Mouse (Mus musculus) T-helper 1 cell (primary cell): ENCODE results near the gene Skap2.

Experiments used
- in situ Hi-C: fragments of 300-600 bp; cut with MboI, MseI; formaldehyde crosslinking; loops from one replicate; pipeline ENCODE4 v1.15.1; 2025; ENCODE audit warnings: high pct_unique_total_duplicates

Gene Skap2

DNA sequence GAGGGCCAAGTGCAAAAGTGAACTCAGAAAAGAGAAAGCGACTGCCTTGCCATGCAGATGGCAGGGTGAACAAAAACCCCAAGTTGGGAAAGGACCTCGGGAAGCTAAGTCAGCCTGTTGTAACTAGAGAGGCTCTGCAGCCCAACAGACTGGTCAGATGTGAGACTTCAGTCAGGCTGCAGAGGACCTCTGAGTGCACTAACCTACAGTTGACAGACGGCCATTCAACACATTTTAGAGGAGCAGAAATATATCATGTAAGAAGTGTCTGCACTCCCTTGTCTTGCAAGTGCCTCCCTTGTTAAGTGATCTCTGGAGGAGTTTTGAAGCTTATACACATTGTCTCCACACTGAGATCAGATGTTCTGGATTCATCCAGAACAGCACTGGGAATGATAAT is 116.6 kb downstream of the Skap2 start:
- in situ Hi-C loops: loop anchor here (5.0 kb wide), 2 partner anchors 82 to 583 kb away; no protein-coding TSS in a partner anchor

DNA sequence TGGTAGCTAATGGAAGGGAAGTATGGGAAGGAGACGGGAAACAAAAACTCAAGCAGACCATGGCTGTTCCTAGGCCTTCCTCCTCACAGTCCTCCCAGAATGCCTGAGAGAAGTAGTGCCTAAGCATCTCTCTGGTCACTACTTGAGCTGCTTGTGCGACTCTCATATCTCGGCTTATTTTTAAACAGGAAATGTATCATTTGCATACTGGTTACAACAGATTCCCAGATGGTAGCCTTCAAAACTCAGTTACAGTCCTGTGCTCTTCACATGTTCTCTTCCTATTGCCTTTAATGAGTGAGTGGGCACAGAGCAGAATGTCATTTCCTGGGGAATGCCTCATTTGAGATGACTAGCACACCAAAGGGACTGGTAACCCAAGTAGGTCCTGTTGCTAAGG is 117.6 kb downstream of the Skap2 start:
- in situ Hi-C loops: loop anchor here (5.0 kb wide), 2 partner anchors 83 to 582 kb away; no protein-coding TSS in a partner anchor

- in situ Hi-C loops: no loop called here
Observed at GRCm38 (mm10) chr6:51890356-51890755, 122.0 kb downstream of the Skap2 start.

GRCm38 (mm10) chr6:51889824-51890223 is 122.5 kb downstream of the Skap2 start:
- in situ Hi-C loops: no loop called here

DNA sequence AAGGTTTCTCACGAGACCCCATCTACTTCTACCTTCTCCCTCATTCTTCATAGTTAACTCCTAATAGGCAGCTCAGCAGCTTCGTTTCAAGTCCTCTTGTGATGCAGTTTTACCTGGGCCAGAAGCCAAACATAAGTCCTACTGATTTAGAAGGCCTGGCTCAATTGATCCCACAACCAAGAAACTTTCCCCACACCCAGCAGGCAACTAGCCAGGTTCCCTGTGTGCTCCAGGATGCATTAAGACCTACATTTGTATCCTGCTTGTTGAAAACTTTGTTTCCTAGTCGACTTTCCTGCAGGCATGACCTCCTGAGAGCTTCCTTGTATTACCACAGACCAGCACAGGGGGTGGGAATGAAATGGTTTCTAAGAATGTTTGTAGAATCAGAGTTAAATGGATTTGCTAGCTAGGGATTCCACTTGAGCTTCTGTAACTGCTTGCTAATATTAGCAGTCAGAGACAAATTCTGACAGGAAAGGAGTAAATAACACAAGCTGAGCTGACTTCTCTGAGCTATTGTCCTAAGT is 125.4 kb downstream of the Skap2 start:
- in situ Hi-C loops: no loop called here

DNA sequence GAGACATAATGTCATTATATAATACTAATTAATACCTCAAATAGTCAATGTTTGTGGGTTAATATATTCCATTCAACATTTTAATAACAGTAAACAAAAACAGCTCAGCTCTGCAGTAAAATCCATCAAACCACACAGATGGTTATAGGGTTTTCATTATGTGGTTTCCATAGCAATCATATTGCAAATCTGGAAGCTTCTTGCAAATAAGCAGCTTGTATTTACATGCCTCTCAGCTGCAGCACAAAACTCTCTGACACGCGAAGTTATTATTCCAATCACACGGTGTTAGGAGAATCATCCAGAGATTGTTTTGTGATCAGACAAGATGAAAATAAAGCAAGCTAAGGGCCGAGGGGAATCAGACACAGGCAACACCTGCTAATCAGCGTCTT is 129.5 kb downstream of the Skap2 start:
- in situ Hi-C loops: no loop called here

DNA sequence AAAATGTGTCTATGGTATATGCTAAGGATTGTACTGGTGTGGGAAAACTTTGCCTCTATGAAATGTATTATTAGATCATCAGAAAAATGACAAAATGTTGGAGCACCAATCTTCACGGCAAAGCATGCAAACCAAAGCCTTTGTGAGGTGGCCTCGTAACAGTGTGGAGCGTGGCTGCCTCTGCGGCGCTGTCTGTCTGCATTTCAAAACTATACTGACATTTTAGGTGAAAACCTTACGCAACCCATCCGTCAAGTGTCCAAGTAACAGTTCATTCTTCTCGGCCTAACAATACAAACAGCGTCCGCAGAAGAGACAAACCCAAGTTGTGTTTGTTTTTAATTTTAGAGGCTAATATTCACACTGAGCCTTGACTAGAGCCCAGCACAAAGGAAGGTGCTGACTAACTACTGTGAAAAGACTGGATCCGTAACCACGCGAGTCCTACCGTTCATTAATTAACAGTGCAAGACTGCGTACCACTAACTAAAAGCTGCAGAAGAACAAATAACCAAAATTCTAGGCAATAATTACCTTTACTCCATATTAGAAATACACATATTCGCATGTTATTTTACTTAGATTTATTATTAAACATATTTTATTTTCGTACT is 130.0 kb downstream of the Skap2 start:
- in situ Hi-C loops: no loop called here

- in situ Hi-C loops: no loop called here
Observed at GRCm38 (mm10) chr6:51881181-51881968, 131.0 kb downstream of the Skap2 start.

- in situ Hi-C loops: no loop called here
Observed at GRCm38 (mm10) chr6:51880778-51881177, 131.6 kb downstream of the Skap2 start.

DNA sequence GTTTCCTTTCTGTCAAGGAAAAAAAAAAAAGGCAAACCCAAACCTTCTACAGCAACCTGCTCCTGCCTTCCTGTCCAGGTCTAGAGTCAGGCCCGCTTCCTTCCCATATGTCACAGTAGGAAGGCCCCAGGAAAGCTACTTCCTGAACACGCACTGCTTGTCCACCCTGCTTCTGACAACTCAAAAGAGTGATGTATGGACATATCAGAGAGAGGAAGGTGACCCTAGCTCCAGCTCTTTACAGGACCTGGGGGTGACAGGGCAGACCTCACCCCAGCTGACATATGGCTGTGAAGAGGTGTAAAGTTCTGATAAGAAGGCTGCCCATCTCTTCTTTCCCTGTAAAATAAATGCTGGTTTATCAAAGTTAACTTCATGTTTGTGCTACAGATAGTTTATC is 133.8 kb downstream of the Skap2 start:
- in situ Hi-C loops: no loop called here

DNA sequence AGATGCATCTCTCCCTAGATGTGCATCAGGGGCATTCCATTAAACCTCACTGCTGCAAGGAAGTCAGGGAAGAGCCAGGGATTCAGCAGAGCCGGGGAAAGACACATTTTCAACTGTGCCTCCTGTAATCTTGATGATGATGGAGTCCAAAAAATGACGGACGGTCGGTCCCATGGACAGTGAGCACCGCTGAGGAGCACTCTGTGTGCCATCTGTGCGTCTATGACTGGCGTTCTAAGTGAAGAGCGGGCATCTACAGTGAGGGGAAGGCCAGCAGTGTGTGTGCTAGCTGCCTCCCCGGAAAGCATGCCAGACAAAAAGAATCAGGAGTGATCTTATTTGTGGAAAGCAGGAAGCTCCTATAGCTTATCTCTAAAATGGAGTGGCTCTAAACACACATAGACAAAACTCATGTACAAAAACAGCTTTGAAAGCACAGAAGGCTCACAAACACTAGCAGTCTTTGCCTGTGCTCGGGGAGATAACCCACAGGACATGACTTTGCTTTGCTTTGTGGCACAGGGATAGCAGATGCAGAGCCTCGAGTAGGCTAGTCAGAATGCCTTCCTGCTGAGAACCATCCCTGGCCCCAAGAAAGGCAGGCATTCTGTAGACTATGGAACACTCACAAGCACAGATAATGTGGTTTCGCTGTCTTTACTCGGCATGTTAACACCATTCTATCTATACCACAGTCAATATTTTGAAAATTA is 135.4 kb downstream of the Skap2 start:
- in situ Hi-C loops: no loop called here

- in situ Hi-C loops: no loop called here
Observed at GRCm38 (mm10) chr6:51875884-51876626, 136.3 kb downstream of the Skap2 start.

GRCm38 (mm10) chr6:51874035-51874434 is 138.3 kb downstream of the Skap2 start:
- in situ Hi-C loops: no loop called here

- in situ Hi-C loops: no loop called here
Observed at GRCm38 (mm10) chr6:51871135-51871534, 141.2 kb downstream of the Skap2 start.

DNA sequence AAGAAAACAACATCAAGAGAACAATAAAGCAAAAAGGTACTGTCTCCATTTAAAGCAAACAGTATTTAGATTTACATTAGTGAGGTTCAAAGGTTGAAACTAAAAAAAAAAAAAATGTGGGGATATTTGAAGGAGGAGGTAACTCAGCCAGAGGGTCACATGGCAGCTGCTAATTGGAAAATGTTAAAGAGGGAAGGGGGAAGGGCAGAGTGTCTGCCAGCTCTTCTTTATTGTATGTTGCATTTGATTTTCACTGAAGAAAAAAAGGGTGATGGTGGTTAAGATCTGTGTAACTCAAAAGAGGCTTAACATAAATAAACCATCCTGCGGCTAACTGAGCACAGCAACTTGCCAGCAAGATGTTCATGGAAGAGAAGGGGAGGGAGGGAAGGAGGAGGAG is 142.1 kb downstream of the Skap2 start:
- in situ Hi-C loops: no loop called here

- in situ Hi-C loops: no loop called here
Observed at GRCm38 (mm10) chr6:51866596-51866995, 145.8 kb downstream of the Skap2 start.

- in situ Hi-C loops: loop anchor here (5.0 kb wide), 2 partner anchors 266 to 354 kb away; no protein-coding TSS in a partner anchor
Observed at GRCm38 (mm10) chr6:51863508-51863907, 148.8 kb downstream of the Skap2 start.

- in situ Hi-C loops: loop anchor here (5.0 kb wide), 2 partner anchors 263 to 357 kb away; no protein-coding TSS in a partner anchor
Observed at GRCm38 (mm10) chr6:51860300-51860699, 152.0 kb downstream of the Skap2 start.

- in situ Hi-C loops: loop anchor here (5.0 kb wide), 1 partner anchor 646 kb away; no protein-coding TSS in a partner anchor
Observed at GRCm38 (mm10) chr6:51857821-51858220, 154.5 kb downstream of the Skap2 start.

GRCm38 (mm10) chr6:51853291-51853690 is 159.1 kb downstream of the Skap2 start:
- in situ Hi-C loops: no loop called here

- in situ Hi-C loops: no loop called here
Observed at GRCm38 (mm10) chr6:51852643-51853042, 159.7 kb downstream of the Skap2 start.
